Mouse (Mus musculus): Measurements from ENCODE around the gene Olfr1392.

GRCm38 (mm10) chr11:49287251-49287650 lies 2.2 kb downstream of the Olfr1392 start:
- TF ChIP-seq POLR2A (IDR thresholded peaks at IDR 0.05; ENCODE audit: control insufficient read depth, extremely low read depth, insufficient read depth, low read length, poor library complexity) (no peak), CTCF (IDR thresholded peaks at IDR 0.05; ENCODE audit: borderline replicate concordance, control insufficient read depth, extremely low read depth, insufficient read depth, low read length, poor library complexity) (no peak)

All from thymus, adult 2 months (tissue).